Mouse (Mus musculus) brain, adult 10 weeks (tissue): ENCODE results near the gene Krt80. TPM values are rescaled to one million over a fixed set of nuclear protein-coding genes. Genes with fewer than 3 reads are reported as not detected.

Source experiments
- polyA plus RNA-seq: library from polyadenylated mRNA; stranded (reverse); fragments of 350-450 nt; fragmentation: Illumina TruSeq; extraction: RNeasy Lipid Tissue Mini Kit (QIAGEN cat#74804); gene quantifications from one replicate; pipeline ENCODE4 v1.2.3, GENCODE M21; 2015; ENCODE audit warnings: low read depth, low replicate concordance

Krt80 gene
- polyA plus RNA-seq: 3.3 TPM

GRCm38 (mm10) chr15:101370101-101370911 lies at the start of gene Krt80:
Gene Krt80 (minus strand): TSS chr15:101370162.

GRCm38 (mm10) chr15:101410775-101411174 lies 40.8 kb upstream of the Krt80 start, which contains the start of gene Krt7:
Gene Krt7 (plus strand): TSS chr15:101411043.

Other genes starting within 250 kb of the Krt80 start
- gene Acvrl1, start 241.6 kb downstream of the Krt80 start, polyA plus RNA-seq: 13.8 TPM
- 62.2 TPM for gene Acvr1b, start 196.1 kb downstream of the Krt80 start, polyA plus RNA-seq
- 29.4 TPM for gene Grasp, start 146.0 kb downstream of the Krt80 start, polyA plus RNA-seq
- 91.2 TPM for gene Nr4a1, start 115.9 kb downstream of the Krt80 start, polyA plus RNA-seq
- gene Atg101, start 85.9 kb downstream of the Krt80 start, polyA plus RNA-seq: 44.3 TPM
- gene 6030408B16Rik, start 77.0 kb downstream of the Krt80 start, polyA plus RNA-seq: not detected
- not detected for gene Krt7, start 40.9 kb upstream of the Krt80 start, polyA plus RNA-seq
- 0.19 TPM for gene Krt87, start 68.6 kb upstream of the Krt80 start, polyA plus RNA-seq
- not detected for gene Krt88, start 77.6 kb upstream of the Krt80 start, polyA plus RNA-seq
- not detected for gene Krt81, start 93.6 kb upstream of the Krt80 start, polyA plus RNA-seq
- not detected for gene Krt86, start 103.3 kb upstream of the Krt80 start, polyA plus RNA-seq
- not detected for gene Krt83, start 121.3 kb upstream of the Krt80 start, polyA plus RNA-seq
- not detected for gene Gm49425, start 147.1 kb upstream of the Krt80 start, polyA plus RNA-seq
- not detected for gene Krt84, start 162.7 kb upstream of the Krt80 start, polyA plus RNA-seq
- not detected for gene Krt82, start 180.5 kb upstream of the Krt80 start, polyA plus RNA-seq
- not detected for gene Krt90, start 192.8 kb upstream of the Krt80 start, polyA plus RNA-seq
- not detected for gene Krt75, start 203.7 kb upstream of the Krt80 start, polyA plus RNA-seq